Mouse (Mus musculus): ENCODE results near the gene Tmem203.
"Not testable (repeated sequence)": the region's sequence is repeated elsewhere in the genome, so short reads cannot be mapped to it uniquely, and the experiment has no call there.

DNA sequence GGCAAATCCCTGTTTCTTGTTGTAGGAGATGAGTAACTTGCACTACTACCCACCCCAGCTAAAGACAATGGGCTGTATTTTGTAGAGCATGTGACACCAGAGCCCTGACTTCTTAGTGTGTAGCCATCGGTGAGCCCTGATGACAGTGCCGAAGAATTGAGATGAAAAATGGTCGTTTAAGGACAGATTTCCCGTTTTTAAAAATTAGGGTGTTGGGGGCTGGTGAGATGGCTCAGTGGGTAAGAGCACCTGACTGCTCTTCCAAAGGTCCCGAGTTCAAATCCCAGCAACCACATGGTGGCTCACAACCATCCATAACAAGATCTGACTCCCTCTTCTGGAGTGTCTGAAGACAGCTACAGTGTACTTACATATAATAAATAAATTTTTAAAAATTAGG, 2.0 kb downstream of the Tmem203 start:
- TF ChIP-seq POLR2A (IDR thresholded peaks at IDR 0.05; ENCODE audit: borderline replicate concordance, insufficient read depth, low read length); CTCF (IDR thresholded peaks at IDR 0.05; ENCODE audit: borderline replicate concordance, insufficient read depth, low read depth, low read length): not testable (repeated sequence)

Measured in cerebellum, adult 2 months (tissue).